Mouse (Mus musculus) left cerebral cortex, adult 2 months (tissue): ENCODE data around the gene Kctd20. TPM values are rescaled to one million over a fixed set of nuclear protein-coding genes. Genes with fewer than 3 reads are reported as not detected.

Source experiments
- DNase-seq, 2 experiments: peaks; one replicate each; pipeline ENCODE4 v3.0.0; 2021 to 2022; ENCODE audit warnings: low spot score in 2 of 2, mixed read lengths in 1 of 2; ENCODE audit errors: extremely low spot score in 1 of 2
- H3K27ac ChIP-seq: fragments of 200-600 bp; 2 replicates; pipeline ENCODE4 v1.8.1; 2022
- H3K4me3 ChIP-seq: fragments of 200-600 bp; 2 replicates; pipeline ENCODE4 v1.8.1; 2022
- CTCF ChIP-seq: fragments of 200-600 bp; IDR thresholded peaks from 2 replicates; pipeline ENCODE4 v1.8.1; 2022; ENCODE audit warnings: antibody characterized with exemption, mild to moderate bottlenecking, moderate library complexity
- intact Hi-C: fragments of 180-260 bp; cut with DNase I; formaldehyde crosslinking; loops from one replicate; pipeline ENCODE4 v1.15.1; 2025
- total RNA-seq, 2 experiments: library from RNA; stranded (reverse); gene quantifications; 2 replicates each; pipeline ENCODE4 v1.2.3; 2021

Gene Kctd20
- total RNA-seq, 2 experiments from 2014 or later = 65.2 to 74.7 TPM

- no peak for TF ChIP-seq CTCF
- intact Hi-C loops = no loop called here
- Histone ChIP-seq H3K4me3 (no peak overlapping the region), H3K27ac (no peak overlapping the region)
- no peak for DNase-seq
Measured at GRCm38 (mm10) chr17:28921086-28921485, 30.7 kb upstream of the Kctd20 start.

GRCm38 (mm10) chr17:28922096-28922495 lies 29.7 kb upstream of the Kctd20 start:
- DNase-seq = no peak
- intact Hi-C loops = no loop called here
- Histone ChIP-seq H3K4me3 (no peak overlapping the region), H3K27ac (no peak overlapping the region)
- no peak for TF ChIP-seq CTCF

GRCm38 (mm10) chr17:28924957-28925595 lies 26.7 kb upstream of the Kctd20 start:
- no peak overlapping the region for H3K4me3 ChIP-seq
- no peak for TF ChIP-seq CTCF
- intact Hi-C loops = no loop called here
- DNase-seq = no peak
- H3K27ac ChIP-seq = no peak overlapping the region

- peak; percentile 78 to 81 for DNase-seq
- Histone ChIP-seq H3K4me3 (no peak overlapping the region), H3K27ac (0 out of 2 replicates have a peak overlapping the region, but pooled peaks have one; percentile 48)
- intact Hi-C loops = loop anchor here (1.0 to 2.0 kb wide), 4 partner anchors 22 to 235 kb away; partner anchors contain the start of gene Mapk14
- TF ChIP-seq CTCF = peak; percentile 92
Measured at GRCm38 (mm10) chr17:28926380-28926779, 25.4 kb upstream of the Kctd20 start.

GRCm38 (mm10) chr17:28926866-28927635 lies 24.7 kb upstream of the Kctd20 start:
- intact Hi-C loops = loop anchor here (1.0 to 2.0 kb wide), 4 partner anchors 22 to 236 kb away; partner anchors contain the start of gene Mapk14
- Histone ChIP-seq H3K4me3 (no peak overlapping the region), H3K27ac (no peak overlapping the region)
- peak; percentile 87 for TF ChIP-seq CTCF
- DNase-seq = peak in 1 of 2 experiments; percentile 50

- no peak overlapping the region for H3K4me3 ChIP-seq
- DNase-seq = no peak
- H3K27ac ChIP-seq = no peak overlapping the region
- intact Hi-C loops = no loop called here
- TF ChIP-seq CTCF = no peak
Measured at GRCm38 (mm10) chr17:28928004-28928403, 23.7 kb upstream of the Kctd20 start.

GRCm38 (mm10) chr17:28929369-28929768 lies 22.4 kb upstream of the Kctd20 start:
- H3K4me3 ChIP-seq = no peak overlapping the region
- no peak overlapping the region for H3K27ac ChIP-seq
- intact Hi-C loops = no loop called here
- DNase-seq = no peak
- no peak for TF ChIP-seq CTCF

GRCm38 (mm10) chr17:28930392-28931074 lies 21.2 kb upstream of the Kctd20 start:
- TF ChIP-seq CTCF = peak; percentile 39
- H3K27ac ChIP-seq = no peak overlapping the region; the same call in 1 of the 2 replicates
- intact Hi-C loops = no loop called here
- peak; percentile 49 to 54 for DNase-seq
- H3K4me3 ChIP-seq = no peak overlapping the region

GRCm38 (mm10) chr17:28931436-28932211 lies 20.1 kb upstream of the Kctd20 start:
- H3K27ac ChIP-seq = no peak overlapping the region
- DNase-seq = no peak
- TF ChIP-seq CTCF = no peak
- intact Hi-C loops = no loop called here
- no peak overlapping the region for H3K4me3 ChIP-seq

- intact Hi-C loops = no loop called here
- TF ChIP-seq CTCF = no peak
- Histone ChIP-seq H3K4me3 (no peak overlapping the region), H3K27ac (no peak overlapping the region)
- DNase-seq = no peak
Measured at GRCm38 (mm10) chr17:28932274-28932673, 19.5 kb upstream of the Kctd20 start.

- no peak for TF ChIP-seq CTCF
- no peak overlapping the region for H3K4me3 ChIP-seq
- intact Hi-C loops = no loop called here
Measured at GRCm38 (mm10) chr17:28934120-28934916, 17.4 kb upstream of the Kctd20 start.

More at GRCm38 (mm10) chr17:28934120-28934916, 17.4 kb upstream of the Kctd20 start:
- H3K27ac ChIP-seq = no peak overlapping the region
- DNase-seq = no peak
